Mouse (Mus musculus): ENCODE measurements around the gene Sufu. TPM values are rescaled to one million over a fixed set of nuclear protein-coding genes. Genes with fewer than 3 reads are reported as not detected.

The Sufu gene
- polyA plus RNA-seq, 1 experiment, result 0.73 TPM

DNA sequence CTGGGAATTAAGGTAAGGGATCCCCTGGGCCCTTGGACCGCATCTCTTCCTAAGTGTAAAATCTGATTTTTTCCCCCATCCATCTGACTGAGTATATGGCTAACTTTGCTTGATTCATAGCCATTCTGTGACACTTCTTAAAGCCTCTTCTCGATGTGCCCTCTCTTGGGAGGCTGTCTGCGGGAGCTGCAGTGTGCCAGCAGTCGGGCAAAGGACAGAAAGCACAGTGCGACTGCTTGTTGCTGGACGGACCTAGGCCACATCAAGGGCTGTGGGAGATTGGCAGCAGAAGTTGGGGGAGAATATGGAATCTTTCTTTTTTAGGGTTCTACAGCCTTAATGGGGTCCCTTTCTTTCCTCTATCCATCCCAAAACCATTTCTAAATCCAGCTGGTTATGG, 2.7 kb downstream of the Sufu start:
- TF ChIP-seq TAL1 (IDR thresholded peaks at IDR 0.05; ENCODE audit: low read length) (no peak), GATA1 (IDR thresholded peaks at IDR 0.05; ENCODE audit: low read length) (no peak)
- Histone ChIP-seq H3K27me3 (ENCODE audit: control insufficient read depth) (no peaks in the 10 kb centered on the region; the same call in 1 of the 2 replicates), H3K36me3 (ENCODE audit: control insufficient read depth) (peaks cover 17% of the 10 kb centered on the region), H3K4me1 (ENCODE audit: control insufficient read depth) (peaks cover 34% of the 10 kb centered on the region), H3K9me3 (ENCODE audit: control insufficient read depth, low read length) (no peaks in the 10 kb centered on the region), H3K4me3 (replicated peaks) (no peak overlapping the region)

DNA sequence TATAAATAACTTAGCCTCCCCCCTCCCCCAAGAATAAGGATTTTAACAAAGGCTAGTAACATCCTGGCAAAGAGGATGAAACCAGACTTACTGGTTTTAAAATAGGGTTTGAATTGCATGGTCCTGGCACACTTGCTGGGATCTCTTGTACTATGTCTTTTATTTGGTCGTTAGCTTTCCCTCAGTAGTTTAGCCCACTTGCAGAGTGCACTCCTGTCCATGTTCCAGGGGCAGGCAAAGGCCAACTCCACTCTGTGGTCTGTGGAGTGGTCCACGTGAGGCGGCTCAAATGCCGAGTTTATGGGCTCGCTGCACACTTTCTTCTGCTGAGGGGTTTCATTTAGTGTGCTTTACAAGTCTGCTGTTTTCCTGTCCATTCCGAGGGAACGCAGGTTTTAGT, 3.2 kb downstream of the Sufu start:
- Histone ChIP-seq H3K9me3 (ENCODE audit: control insufficient read depth, low read length) (no peaks in the 10 kb centered on the region), H3K36me3 (ENCODE audit: control insufficient read depth) (peaks cover 20% of the 10 kb centered on the region), H3K4me3 (replicated peaks) (no peak overlapping the region), H3K4me1 (ENCODE audit: control insufficient read depth) (peaks cover 29% of the 10 kb centered on the region), H3K27me3 (ENCODE audit: control insufficient read depth) (no peaks in the 10 kb centered on the region; the same call in 1 of the 2 replicates)
- TF ChIP-seq GATA1 (IDR thresholded peaks at IDR 0.05; ENCODE audit: low read length) (no peak), TAL1 (IDR thresholded peaks at IDR 0.05; ENCODE audit: low read length) (no peak)

- Histone ChIP-seq H3K4me1 (ENCODE audit: control insufficient read depth) (peaks cover 28% of the 10 kb centered on the region), H3K9me3 (ENCODE audit: control insufficient read depth, low read length) (no peaks in the 10 kb centered on the region), H3K27me3 (ENCODE audit: control insufficient read depth) (no peaks in the 10 kb centered on the region; the same call in 1 of the 2 replicates), H3K4me3 (replicated peaks) (no peak overlapping the region), H3K36me3 (ENCODE audit: control insufficient read depth) (peaks cover 21% of the 10 kb centered on the region)
- TF ChIP-seq TAL1 (IDR thresholded peaks at IDR 0.05; ENCODE audit: low read length) (no peak), GATA1 (IDR thresholded peaks at IDR 0.05; ENCODE audit: low read length) (no peak)
Observed at GRCm38 (mm10) chr19:46400558-46400957, 3.9 kb downstream of the Sufu start.

DNA sequence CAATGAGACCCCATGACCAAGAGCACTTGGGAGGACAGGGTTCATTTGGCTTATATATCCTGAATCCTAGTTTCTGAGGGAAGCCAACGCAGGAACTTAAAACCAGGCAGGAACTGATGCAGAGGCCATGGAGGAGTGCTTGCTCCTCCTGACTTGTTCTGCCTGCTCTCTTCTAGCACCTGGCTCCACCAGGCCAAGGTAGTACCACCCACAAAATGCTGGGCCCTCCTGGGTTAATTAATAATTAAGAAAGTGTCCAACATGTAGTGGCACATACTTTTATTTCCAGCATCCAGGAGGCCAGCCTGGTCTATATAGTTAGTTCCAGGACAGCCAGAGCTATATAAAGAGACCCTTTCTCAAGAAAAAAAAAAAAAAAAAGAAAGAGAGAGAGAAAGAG, 7.3 kb downstream of the Sufu start:
- H3K27me3 ChIP-seq (ENCODE audit: control insufficient read depth), result no peaks in the 10 kb centered on the region
- H3K4me1 ChIP-seq (ENCODE audit: control insufficient read depth), result 0 out of 2 replicates have a peak, but pooled peaks cover 2% of the 10 kb centered on the region
- H3K4me3 ChIP-seq (replicated peaks), result no peak overlapping the region
- peaks cover 24% of the 10 kb centered on the region for H3K36me3 ChIP-seq (ENCODE audit: control insufficient read depth)
- TF ChIP-seq GATA1 (IDR thresholded peaks at IDR 0.05; ENCODE audit: low read length) (no peak), TAL1 (IDR thresholded peaks at IDR 0.05; ENCODE audit: low read length) (no peak)
- H3K9me3 ChIP-seq (ENCODE audit: control insufficient read depth, low read length), result no peaks in the 10 kb centered on the region

GRCm38 (mm10) chr19:46406592-46407386, 10.1 kb downstream of the Sufu start:
- no peak overlapping the region for H3K4me3 ChIP-seq (replicated peaks)
- peaks cover 18% of the 10 kb centered on the region for H3K36me3 ChIP-seq (ENCODE audit: control insufficient read depth)
- TF ChIP-seq GATA1 (IDR thresholded peaks at IDR 0.05; ENCODE audit: low read length), result no peak
- TF ChIP-seq TAL1 (IDR thresholded peaks at IDR 0.05; ENCODE audit: low read length), result no peak
- H3K27me3 ChIP-seq (ENCODE audit: control insufficient read depth), result no peaks in the 10 kb centered on the region
- H3K4me1 ChIP-seq (ENCODE audit: control insufficient read depth), result peaks cover 2% of the 10 kb centered on the region; the same call in 1 of the 2 replicates
- no peaks in the 10 kb centered on the region for H3K9me3 ChIP-seq (ENCODE audit: control insufficient read depth, low read length)

DNA sequence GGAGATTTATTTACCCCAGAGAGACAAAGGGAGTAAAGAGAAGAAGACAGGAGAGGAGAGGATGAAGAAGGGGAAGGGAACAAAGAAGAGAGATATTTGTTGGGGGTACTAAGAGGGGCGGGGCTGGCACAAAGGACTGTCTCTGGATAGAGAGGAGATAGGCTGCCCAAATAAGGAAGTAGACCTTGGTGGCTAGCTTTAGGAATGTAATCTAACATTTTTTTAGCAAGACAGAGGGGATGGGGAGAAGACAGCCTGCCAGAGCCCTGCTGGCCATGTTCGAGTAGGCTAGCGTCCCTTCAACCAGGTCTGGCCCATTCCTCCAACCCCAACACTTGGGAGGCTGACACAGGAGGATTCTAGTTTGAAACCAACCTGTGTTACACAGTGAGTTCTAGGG, 12.8 kb downstream of the Sufu start:
- H3K27me3 ChIP-seq (ENCODE audit: control insufficient read depth), result no peaks in the 10 kb centered on the region
- TF ChIP-seq GATA1 (IDR thresholded peaks at IDR 0.05; ENCODE audit: low read length) (no peak), TAL1 (IDR thresholded peaks at IDR 0.05; ENCODE audit: low read length) (no peak)
- no peak overlapping the region for H3K4me3 ChIP-seq (replicated peaks)
- peaks cover 2% of the 10 kb centered on the region; the same call in 1 of the 2 replicates for H3K4me1 ChIP-seq (ENCODE audit: control insufficient read depth)
- no peaks in the 10 kb centered on the region for H3K9me3 ChIP-seq (ENCODE audit: control insufficient read depth, low read length)
- H3K36me3 ChIP-seq (ENCODE audit: control insufficient read depth), result peaks cover 6% of the 10 kb centered on the region

GRCm38 (mm10) chr19:46412056-46412805, 15.5 kb downstream of the Sufu start:
- TF ChIP-seq GATA1 (IDR thresholded peaks at IDR 0.05; ENCODE audit: low read length) (no peak), TAL1 (IDR thresholded peaks at IDR 0.05; ENCODE audit: low read length) (no peak)
- H3K4me3 ChIP-seq (replicated peaks), result no peak overlapping the region
- H3K27me3 ChIP-seq (ENCODE audit: control insufficient read depth), result no peaks in the 10 kb centered on the region
- peaks cover 3% of the 10 kb centered on the region for H3K36me3 ChIP-seq (ENCODE audit: control insufficient read depth)
- no peaks in the 10 kb centered on the region for H3K9me3 ChIP-seq (ENCODE audit: control insufficient read depth, low read length)
- H3K4me1 ChIP-seq (ENCODE audit: control insufficient read depth), result peaks cover 6% of the 10 kb centered on the region

- TF ChIP-seq GATA1 (IDR thresholded peaks at IDR 0.05; ENCODE audit: low read length) (no peak), TAL1 (IDR thresholded peaks at IDR 0.05; ENCODE audit: low read length) (no peak)
- Histone ChIP-seq H3K36me3 (ENCODE audit: control insufficient read depth) (no peaks in the 10 kb centered on the region), H3K4me1 (ENCODE audit: control insufficient read depth) (peaks cover 6% of the 10 kb centered on the region), H3K9me3 (ENCODE audit: control insufficient read depth, low read length) (no peaks in the 10 kb centered on the region), H3K27me3 (ENCODE audit: control insufficient read depth) (no peaks in the 10 kb centered on the region), H3K4me3 (replicated peaks) (no peak overlapping the region)
Observed at GRCm38 (mm10) chr19:46413969-46414368, 17.3 kb downstream of the Sufu start.

DNA sequence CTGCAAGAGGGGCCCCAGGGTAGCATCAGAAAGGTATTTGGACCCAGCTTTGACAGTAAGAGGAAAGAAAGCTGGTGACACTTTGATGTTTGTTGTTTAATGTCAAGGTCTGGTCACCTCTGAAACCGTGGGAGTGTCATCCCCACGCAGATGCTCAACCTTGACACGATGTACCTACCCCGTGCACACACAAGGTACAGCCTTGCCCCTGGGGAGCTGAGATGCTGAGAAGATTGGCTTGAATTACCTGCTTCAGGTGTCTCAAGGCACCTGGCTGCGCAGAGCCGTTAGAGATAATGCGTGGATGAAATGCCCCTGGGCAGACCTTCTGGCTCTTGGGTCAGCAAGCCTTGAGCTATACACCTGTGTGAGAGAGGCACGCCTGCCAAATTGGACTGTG, 17.8 kb downstream of the Sufu start:
- Histone ChIP-seq H3K36me3 (ENCODE audit: control insufficient read depth) (no peaks in the 10 kb centered on the region), H3K4me3 (replicated peaks) (no peak overlapping the region)
- TF ChIP-seq TAL1 (IDR thresholded peaks at IDR 0.05; ENCODE audit: low read length) (no peak), GATA1 (IDR thresholded peaks at IDR 0.05; ENCODE audit: low read length) (no peak)

More for the DNA sequence above, 17.8 kb downstream of the Sufu start:
- Histone ChIP-seq H3K4me1 (ENCODE audit: control insufficient read depth) (peaks cover 6% of the 10 kb centered on the region), H3K9me3 (ENCODE audit: control insufficient read depth, low read length) (no peaks in the 10 kb centered on the region), H3K27me3 (ENCODE audit: control insufficient read depth) (no peaks in the 10 kb centered on the region)

Measured in erythroblast, embryonic 14.5 days (primary cell).